Mouse (Mus musculus): ENCODE results near the gene Auts2. TPM values are rescaled to one million over a fixed set of nuclear protein-coding genes. Genes with fewer than 3 reads are reported as not detected.

Auts2 gene
- polyA plus RNA-seq, 1 experiment from 2014 or later = 17.9 TPM

DNA sequence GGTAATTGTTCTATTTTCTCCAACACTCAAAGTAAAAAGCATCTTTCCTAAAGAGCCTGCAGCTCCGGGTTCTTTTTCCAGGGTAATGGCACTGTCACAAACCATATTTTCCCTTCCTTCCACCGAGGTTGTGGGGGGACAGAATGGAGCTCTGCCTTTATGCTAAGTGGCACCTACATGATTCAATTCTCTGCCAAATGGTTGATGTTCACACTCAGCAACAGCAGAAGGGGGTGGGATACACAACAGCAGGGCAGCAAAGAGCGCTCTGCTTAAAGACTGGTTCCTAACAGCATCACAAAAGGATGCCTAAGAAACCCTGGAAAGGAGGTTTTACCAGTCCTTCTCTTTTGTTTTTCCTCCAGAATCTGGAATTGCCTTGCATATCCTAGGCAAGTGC, 759.9 kb downstream of the Auts2 start:
- no peak for ATAC-seq (ENCODE audit: low FRiP score, low TSS enrichment)
- no peak overlapping the region for H3K27ac ChIP-seq (ENCODE audit: low read length)
- H3K4me3 ChIP-seq (ENCODE audit: low read length) = no peak overlapping the region
- H3K27me3 ChIP-seq (ENCODE audit: insufficient read depth, low read length) = no peaks in the 10 kb centered on the region
- no peaks in the 10 kb centered on the region for H3K4me1 ChIP-seq (ENCODE audit: insufficient read depth, low read length)
- no peaks in the 10 kb centered on the region for H3K36me3 ChIP-seq (ENCODE audit: insufficient read depth, low read length)
- H3K9me3 ChIP-seq (ENCODE audit: low read length) = no peaks in the 10 kb centered on the region
- H3K4me2 ChIP-seq (replicated peaks; ENCODE audit: low read depth, low read length) = no peak overlapping the region
- no peak overlapping the region for H3K9ac ChIP-seq (replicated peaks; ENCODE audit: low read length)
- 67% methylated on average over 3 of the region's 3 CpGs for WGBS

DNA sequence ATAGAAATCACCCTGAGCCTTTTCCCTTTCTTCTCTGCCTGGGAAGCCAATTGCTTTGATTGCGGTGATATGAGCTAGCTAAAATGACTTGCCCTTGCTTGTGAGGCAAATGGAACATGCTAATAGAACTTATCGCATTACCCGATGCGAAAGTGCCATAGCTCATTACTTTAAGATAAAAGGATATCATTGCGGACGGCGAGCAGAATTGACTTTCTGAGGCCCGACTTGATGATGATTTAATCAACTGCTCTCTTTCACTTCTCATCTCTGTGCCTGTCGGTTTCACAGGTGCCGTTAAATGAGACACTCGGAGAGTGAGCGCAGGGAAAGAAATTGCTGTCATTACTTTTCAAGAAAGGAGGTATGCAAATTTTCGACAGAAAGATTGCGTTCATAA, 762.1 kb downstream of the Auts2 start:
- WGBS = 79% methylated on average over 14 of the region's 14 CpGs
- H3K9me3 ChIP-seq (ENCODE audit: low read length) = no peaks in the 10 kb centered on the region
- no peak overlapping the region for H3K27ac ChIP-seq (ENCODE audit: low read length)
- H3K27me3 ChIP-seq (ENCODE audit: insufficient read depth, low read length) = no peaks in the 10 kb centered on the region
- no peak overlapping the region for H3K4me3 ChIP-seq (ENCODE audit: low read length)
- H3K4me1 ChIP-seq (ENCODE audit: insufficient read depth, low read length) = peaks cover 3% of the 10 kb centered on the region
- H3K4me2 ChIP-seq (replicated peaks; ENCODE audit: low read depth, low read length) = no peak overlapping the region
- H3K36me3 ChIP-seq (ENCODE audit: insufficient read depth, low read length) = no peaks in the 10 kb centered on the region
- ATAC-seq (ENCODE audit: low FRiP score, low TSS enrichment) = no peak
- H3K9ac ChIP-seq (replicated peaks; ENCODE audit: low read length) = no peak overlapping the region

DNA sequence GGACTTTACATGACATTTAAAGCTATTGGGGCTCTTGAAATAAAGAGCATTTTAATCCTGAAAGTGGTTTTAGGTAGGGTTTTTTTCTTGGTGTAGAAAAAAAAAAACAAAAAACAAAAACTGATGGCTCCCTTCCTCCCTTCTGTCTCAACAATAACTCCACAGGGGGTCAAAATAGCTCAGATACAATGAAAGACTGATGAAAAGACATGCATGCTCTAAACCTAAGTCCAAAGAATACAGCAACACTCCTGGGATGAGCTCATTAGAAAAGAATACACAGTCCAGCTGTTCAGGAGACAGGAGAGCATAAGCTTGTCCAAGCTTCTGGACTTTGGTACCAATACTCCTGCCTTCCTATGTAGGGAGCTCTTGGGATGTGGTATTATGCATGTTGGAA, 764.0 kb downstream of the Auts2 start:
- no peaks in the 10 kb centered on the region for H3K36me3 ChIP-seq (ENCODE audit: insufficient read depth, low read length)

DNA sequence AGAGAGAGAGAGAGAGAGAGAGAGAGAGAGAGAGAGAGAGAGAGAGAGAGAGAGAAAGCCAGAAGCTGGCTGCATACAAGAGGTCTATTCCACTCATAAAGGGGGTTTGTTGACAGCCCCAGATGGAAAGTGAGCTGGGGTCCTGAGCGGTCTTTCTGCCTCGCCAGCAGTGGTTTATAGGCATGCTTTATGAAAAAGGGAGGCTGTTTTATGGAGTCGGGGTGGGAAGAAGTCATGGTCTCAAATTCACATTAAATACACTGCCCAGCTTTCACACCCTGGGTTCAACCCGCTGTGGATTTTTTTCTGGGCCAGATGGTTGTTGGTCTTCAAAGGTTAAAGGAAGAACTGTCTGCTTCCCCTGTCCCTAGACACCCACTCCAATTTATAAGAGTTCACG, 767.5 kb downstream of the Auts2 start:
- ATAC-seq (ENCODE audit: low FRiP score, low TSS enrichment) = peak; percentile 66
- WGBS = 21% methylated on average over 5 of the region's 5 CpGs

More for the DNA sequence above, 764.0 kb downstream of the Auts2 start:
- Histone ChIP-seq H3K27ac (ENCODE audit: low read length) (no peak overlapping the region), H3K27me3 (ENCODE audit: insufficient read depth, low read length) (no peaks in the 10 kb centered on the region), H3K4me1 (ENCODE audit: insufficient read depth, low read length) (peaks cover 16% of the 10 kb centered on the region), H3K4me2 (replicated peaks; ENCODE audit: low read depth, low read length) (no peak overlapping the region), H3K4me3 (ENCODE audit: low read length) (no peak overlapping the region), H3K9me3 (ENCODE audit: low read length) (no peaks in the 10 kb centered on the region), H3K9ac (replicated peaks; ENCODE audit: low read length) (no peak overlapping the region)
- ATAC-seq (ENCODE audit: low FRiP score, low TSS enrichment) = no peak

DNA sequence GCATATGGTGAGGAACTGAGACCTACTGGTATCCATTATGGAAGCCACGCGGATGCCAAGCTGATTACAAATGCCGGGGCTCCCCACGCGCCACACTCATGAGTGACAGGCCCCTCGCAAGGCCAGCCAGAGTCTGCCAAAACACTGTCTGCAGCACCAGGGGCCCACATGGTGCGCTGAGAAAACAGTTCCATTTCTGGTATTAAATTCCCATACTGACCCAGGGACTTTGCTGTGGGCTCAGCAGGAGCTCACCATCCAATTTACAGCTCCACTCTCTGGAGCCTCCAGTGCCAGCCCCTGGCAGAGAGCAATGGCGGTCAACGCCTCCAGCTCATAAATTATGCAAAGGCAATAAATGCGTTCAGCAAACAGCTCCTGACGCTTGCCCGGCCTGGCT, 767.9 kb downstream of the Auts2 start:
- H3K4me2 ChIP-seq (replicated peaks; ENCODE audit: low read depth, low read length) = peak overlapping the region; percentile 29; the same call in 1 of the 2 replicates
- H3K4me1 ChIP-seq (ENCODE audit: insufficient read depth, low read length) = peaks cover 16% of the 10 kb centered on the region
- H3K36me3 ChIP-seq (ENCODE audit: insufficient read depth, low read length) = 0 out of 2 replicates have a peak, but pooled peaks cover 5% of the 10 kb centered on the region
- WGBS = 16% methylated on average over 12 of the region's 12 CpGs
- H3K27ac ChIP-seq (ENCODE audit: low read length) = no peak overlapping the region; the same call in 1 of the 2 replicates
- H3K27me3 ChIP-seq (ENCODE audit: insufficient read depth, low read length) = no peaks in the 10 kb centered on the region
- peak; percentile 89 for ATAC-seq (ENCODE audit: low FRiP score, low TSS enrichment)
- H3K9me3 ChIP-seq (ENCODE audit: low read length) = peaks cover 5% of the 10 kb centered on the region; the same call in 1 of the 2 replicates
- no peak overlapping the region for H3K4me3 ChIP-seq (ENCODE audit: low read length)
- H3K9ac ChIP-seq (replicated peaks; ENCODE audit: low read length) = no peak overlapping the region

More for the DNA sequence above, 767.5 kb downstream of the Auts2 start:
- H3K27me3 ChIP-seq (ENCODE audit: insufficient read depth, low read length) = no peaks in the 10 kb centered on the region
- H3K4me1 ChIP-seq (ENCODE audit: insufficient read depth, low read length) = peaks cover 16% of the 10 kb centered on the region
- H3K36me3 ChIP-seq (ENCODE audit: insufficient read depth, low read length) = 0 out of 2 replicates have a peak, but pooled peaks cover 5% of the 10 kb centered on the region
- H3K9me3 ChIP-seq (ENCODE audit: low read length) = peaks cover 5% of the 10 kb centered on the region; the same call in 1 of the 2 replicates
- no peak overlapping the region for H3K27ac ChIP-seq (ENCODE audit: low read length)
- H3K4me2 ChIP-seq (replicated peaks; ENCODE audit: low read depth, low read length) = peak overlapping the region; percentile 29; the same call in 1 of the 2 replicates
- no peak overlapping the region for H3K4me3 ChIP-seq (ENCODE audit: low read length)
- peak overlapping the region; percentile 15; the same call in 1 of the 2 replicates for H3K9ac ChIP-seq (replicated peaks; ENCODE audit: low read length)

DNA sequence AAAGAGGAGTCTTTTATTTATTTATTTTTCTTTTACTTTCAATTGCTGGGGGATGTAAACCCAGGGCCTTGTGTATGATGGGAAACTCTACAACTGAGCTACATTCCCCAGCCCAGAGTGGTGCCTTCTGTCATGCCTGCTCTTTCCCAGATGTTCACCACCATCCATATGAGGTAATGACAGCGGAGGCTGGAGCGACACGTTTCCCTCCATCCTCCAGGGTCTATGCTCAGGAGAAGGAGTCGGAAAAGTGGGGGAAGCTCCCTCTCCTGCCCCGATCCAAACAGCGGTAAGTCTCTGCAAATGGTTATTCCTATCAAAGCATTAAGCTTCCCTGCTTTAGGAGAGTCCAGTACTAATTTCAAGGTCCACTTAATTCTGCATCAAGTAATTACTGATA, 768.4 kb downstream of the Auts2 start:
- no peak; the same call in 1 of the 2 replicates for ATAC-seq (ENCODE audit: low FRiP score, low TSS enrichment)

DNA sequence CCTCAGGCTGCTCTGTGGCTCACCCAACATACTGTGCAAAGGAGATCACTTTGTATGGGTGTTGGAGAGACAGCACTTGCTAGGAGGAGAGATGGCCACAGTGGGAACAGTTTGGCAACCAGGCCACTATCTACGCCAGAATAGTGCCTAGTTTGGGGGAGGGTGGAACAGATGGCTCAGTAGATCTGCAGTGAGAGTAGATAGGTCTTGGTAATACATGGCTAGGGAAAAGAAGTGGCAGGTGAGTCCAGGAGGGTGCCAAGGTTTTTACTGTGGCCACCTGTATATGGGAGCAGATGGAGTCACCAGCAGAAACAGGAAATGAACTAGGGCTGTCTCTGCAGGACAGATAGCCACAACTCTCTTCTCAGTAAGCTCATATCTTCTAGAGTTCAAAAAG, 770.5 kb downstream of the Auts2 start:
- H3K27ac ChIP-seq (ENCODE audit: low read length) = no peak overlapping the region
- H3K36me3 ChIP-seq (ENCODE audit: insufficient read depth, low read length) = 0 out of 2 replicates have a peak, but pooled peaks cover 5% of the 10 kb centered on the region
- H3K27me3 ChIP-seq (ENCODE audit: insufficient read depth, low read length) = no peaks in the 10 kb centered on the region
- no peak for ATAC-seq (ENCODE audit: low FRiP score, low TSS enrichment)
- WGBS = 100% methylated on average over 1 of the region's 1 CpGs
- H3K4me2 ChIP-seq (replicated peaks; ENCODE audit: low read depth, low read length) = no peak overlapping the region
- H3K4me3 ChIP-seq (ENCODE audit: low read length) = no peak overlapping the region
- H3K4me1 ChIP-seq (ENCODE audit: insufficient read depth, low read length) = peaks cover 16% of the 10 kb centered on the region
- peaks cover 5% of the 10 kb centered on the region; the same call in 1 of the 2 replicates for H3K9me3 ChIP-seq (ENCODE audit: low read length)
- no peak overlapping the region for H3K9ac ChIP-seq (replicated peaks; ENCODE audit: low read length)

More for the DNA sequence above, 768.4 kb downstream of the Auts2 start:
- peaks cover 16% of the 10 kb centered on the region for H3K4me1 ChIP-seq (ENCODE audit: insufficient read depth, low read length)
- 41% methylated on average over 6 of the region's 6 CpGs for WGBS
- 0 out of 2 replicates have a peak, but pooled peaks cover 5% of the 10 kb centered on the region for H3K36me3 ChIP-seq (ENCODE audit: insufficient read depth, low read length)
- no peak overlapping the region for H3K9ac ChIP-seq (replicated peaks; ENCODE audit: low read length)
- H3K4me2 ChIP-seq (replicated peaks; ENCODE audit: low read depth, low read length) = peak overlapping the region; percentile 29; the same call in 1 of the 2 replicates
- H3K4me3 ChIP-seq (ENCODE audit: low read length) = no peak overlapping the region
- H3K27ac ChIP-seq (ENCODE audit: low read length) = no peak overlapping the region; the same call in 1 of the 2 replicates
- H3K27me3 ChIP-seq (ENCODE audit: insufficient read depth, low read length) = no peaks in the 10 kb centered on the region
- peaks cover 5% of the 10 kb centered on the region; the same call in 1 of the 2 replicates for H3K9me3 ChIP-seq (ENCODE audit: low read length)

DNA sequence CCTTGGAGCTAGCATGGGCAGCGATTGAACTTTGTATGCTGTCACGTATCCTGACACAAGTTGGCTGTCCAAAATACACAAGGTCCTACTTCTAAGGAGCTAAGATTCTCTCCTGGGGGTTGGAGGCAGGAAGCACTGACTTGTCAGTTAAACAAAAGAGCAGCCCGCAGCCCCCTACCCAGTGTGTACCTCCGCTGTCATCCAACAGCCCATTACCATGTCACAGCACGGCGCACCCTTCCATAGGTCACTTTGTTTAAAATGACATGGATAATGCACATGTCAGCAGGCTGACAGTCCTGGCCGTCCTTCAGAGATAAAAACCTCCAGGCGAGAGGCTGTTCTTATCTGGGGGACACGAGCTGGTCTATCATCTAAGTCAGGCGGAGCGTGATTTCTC, 773.9 kb downstream of the Auts2 start:
- 61% methylated on average over 11 of the region's 11 CpGs for WGBS
- Histone ChIP-seq H3K4me2 (replicated peaks; ENCODE audit: low read depth, low read length) (no peak overlapping the region), H3K4me1 (ENCODE audit: insufficient read depth, low read length) (no peaks in the 10 kb centered on the region), H3K36me3 (ENCODE audit: insufficient read depth, low read length) (0 out of 2 replicates have a peak, but pooled peaks cover 5% of the 10 kb centered on the region), H3K27me3 (ENCODE audit: insufficient read depth, low read length) (no peaks in the 10 kb centered on the region), H3K9ac (replicated peaks; ENCODE audit: low read length) (no peak overlapping the region), H3K9me3 (ENCODE audit: low read length) (peaks cover 5% of the 10 kb centered on the region; the same call in 1 of the 2 replicates), H3K4me3 (ENCODE audit: low read length) (no peak overlapping the region), H3K27ac (ENCODE audit: low read length) (no peak overlapping the region)
- ATAC-seq (ENCODE audit: low FRiP score, low TSS enrichment) = no peak

DNA sequence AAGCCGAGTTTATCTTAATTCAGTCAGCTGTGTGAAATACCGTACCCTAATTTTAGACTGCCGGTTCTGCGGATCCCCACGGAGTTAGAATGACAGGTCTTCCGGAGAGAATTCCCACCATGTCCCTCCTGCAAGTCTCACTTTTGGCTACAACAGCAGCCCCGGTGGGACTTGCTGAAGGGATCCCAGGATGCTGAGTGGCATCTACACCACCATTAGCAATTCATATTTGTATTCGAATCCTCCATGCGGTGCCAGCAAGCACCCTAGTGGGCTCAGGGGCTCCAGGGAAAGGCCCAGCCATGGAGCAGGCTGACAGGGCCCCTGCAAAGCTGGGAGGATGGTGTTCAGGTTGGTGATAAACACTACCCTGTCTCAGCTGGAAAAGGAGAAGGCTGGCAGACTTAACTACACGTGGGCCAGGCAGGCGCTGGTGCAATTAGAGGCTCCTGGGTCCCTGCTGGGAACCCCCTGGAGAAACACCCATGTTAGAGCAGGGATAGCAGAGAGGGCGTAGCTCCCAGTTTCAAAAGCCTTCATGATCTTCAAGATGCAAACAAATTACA, 775.4 kb downstream of the Auts2 start:
- 80% methylated on average over 12 of the region's 12 CpGs for WGBS
- H3K9ac ChIP-seq (replicated peaks; ENCODE audit: low read length) = no peak overlapping the region

DNA sequence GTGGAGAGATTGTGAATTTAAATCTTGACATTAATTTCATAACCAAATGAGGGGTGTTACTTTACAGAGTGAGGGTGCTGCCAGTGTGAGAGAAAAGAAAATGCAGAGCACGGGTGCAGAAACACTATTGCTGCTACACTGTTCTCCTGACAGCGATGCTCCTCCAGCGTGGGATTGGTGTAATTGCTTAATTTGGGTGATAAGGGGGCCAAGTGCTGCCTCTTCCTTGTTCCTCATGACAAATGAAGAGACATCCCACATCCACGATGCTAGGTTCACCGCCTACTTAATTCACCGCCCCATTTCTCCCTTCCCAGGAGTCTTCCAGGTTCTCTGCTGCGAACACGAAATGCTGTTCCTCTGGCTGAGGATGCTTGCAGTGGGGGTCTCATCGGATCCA, 776.0 kb downstream of the Auts2 start:
- peaks cover 5% of the 10 kb centered on the region; the same call in 1 of the 2 replicates for H3K9me3 ChIP-seq (ENCODE audit: low read length)
- H3K4me2 ChIP-seq (replicated peaks; ENCODE audit: low read depth, low read length) = no peak overlapping the region
- H3K27ac ChIP-seq (ENCODE audit: low read length) = no peak overlapping the region
- no peak for ATAC-seq (ENCODE audit: low FRiP score, low TSS enrichment)
- H3K4me1 ChIP-seq (ENCODE audit: insufficient read depth, low read length) = no peaks in the 10 kb centered on the region
- no peak overlapping the region for H3K4me3 ChIP-seq (ENCODE audit: low read length)
- 0 out of 2 replicates have a peak, but pooled peaks cover 5% of the 10 kb centered on the region for H3K36me3 ChIP-seq (ENCODE audit: insufficient read depth, low read length)
- WGBS = 81% methylated on average over 9 of the region's 9 CpGs
- no peaks in the 10 kb centered on the region for H3K27me3 ChIP-seq (ENCODE audit: insufficient read depth, low read length)
- no peak overlapping the region for H3K9ac ChIP-seq (replicated peaks; ENCODE audit: low read length)

More for the DNA sequence above, 775.4 kb downstream of the Auts2 start:
- no peak for ATAC-seq (ENCODE audit: low FRiP score, low TSS enrichment)
- Histone ChIP-seq H3K4me2 (replicated peaks; ENCODE audit: low read depth, low read length) (no peak overlapping the region), H3K27ac (ENCODE audit: low read length) (no peak overlapping the region), H3K36me3 (ENCODE audit: insufficient read depth, low read length) (0 out of 2 replicates have a peak, but pooled peaks cover 5% of the 10 kb centered on the region), H3K27me3 (ENCODE audit: insufficient read depth, low read length) (no peaks in the 10 kb centered on the region), H3K9me3 (ENCODE audit: low read length) (peaks cover 5% of the 10 kb centered on the region; the same call in 1 of the 2 replicates), H3K4me1 (ENCODE audit: insufficient read depth, low read length) (no peaks in the 10 kb centered on the region), H3K4me3 (ENCODE audit: low read length) (no peak overlapping the region)

Measured in kidney, embryonic 16.5 days (tissue).